In the genomic region with DNA sequence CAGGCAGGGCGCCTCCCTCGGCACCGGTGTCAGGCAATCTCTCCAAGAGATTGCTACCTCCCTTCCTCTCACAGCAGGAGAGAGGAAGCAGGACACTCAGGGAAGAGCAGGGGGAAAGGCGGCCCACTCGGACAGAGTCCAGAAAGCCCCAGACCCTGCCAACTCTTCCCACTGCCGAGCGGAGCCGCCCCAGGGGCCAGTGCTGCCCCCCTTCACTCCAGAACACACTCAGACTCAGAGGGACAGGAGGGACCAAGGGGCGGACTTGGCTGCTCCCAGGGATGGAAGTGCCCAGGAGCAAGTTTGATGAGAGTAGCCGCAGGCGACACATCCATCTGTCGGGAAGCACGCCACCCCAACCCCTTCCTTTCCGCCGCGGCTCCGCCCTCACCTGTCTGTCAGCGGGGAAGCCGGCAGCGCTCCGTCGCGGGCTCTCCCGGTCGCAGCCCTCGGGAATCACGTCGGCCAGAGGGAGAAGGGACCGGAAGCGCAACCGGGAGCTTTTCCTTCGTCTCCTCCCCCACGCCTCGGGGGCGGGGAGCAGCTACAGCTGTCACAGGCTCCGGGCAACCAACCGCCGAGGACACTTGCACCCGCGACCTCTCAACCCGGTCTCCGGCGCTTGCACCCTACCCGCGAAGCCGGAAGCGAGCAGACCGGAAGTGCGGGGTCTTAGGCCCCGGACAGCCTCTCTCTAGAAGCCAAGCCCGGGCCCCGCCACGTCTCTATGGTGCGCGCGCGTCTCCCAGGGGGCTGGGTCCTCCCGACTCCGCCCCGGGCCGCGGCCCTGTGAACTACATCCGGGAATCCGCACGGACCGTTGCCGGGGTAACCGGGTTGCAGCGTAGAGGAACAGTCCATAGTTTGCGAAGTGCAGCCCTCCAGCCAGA, we compare ENCODE assay signal across 7 mouse cellular contexts. TPM values are rescaled to one million over a fixed set of nuclear protein-coding genes. Genes with fewer than 3 reads are reported as not detected.
DNase-seq lines count a peak whose midpoint lies in the region; ATAC-seq and TF ChIP-seq lines count a peak whose summit lies in the region.

A gene (minus strand): TSS at position 603 of the 890 bp plus-strand sequence.

- DNase-seq in adrenal gland, adult 8-10 months = peak; percentile 97
- peak; percentile 99 for DNase-seq in embryo, embryonic 9.5 days (ENCODE audit: extremely low spot score)
- DNase-seq in gonadal fat pad, adult 2 months (ENCODE audit: low read depth) = no peak
- DNase-seq in left cerebral cortex, postnatal 4 days = peak; percentile 99

- H3K4me1 ChIP-seq in intestine, postnatal 0 days (replicated peaks; ENCODE audit: control insufficient read depth, insufficient read depth, low read length) = peaks cover 11% of the 10 kb centered on the region; the same call in 1 of the 2 replicates
- H3K4me1 ChIP-seq in midbrain, embryonic 12.5 days = peaks cover 25% of the 10 kb centered on the region
- peaks cover 13% of the 10 kb centered on the region for H3K4me1 ChIP-seq in small intestine, adult 2 months (ENCODE audit: control insufficient read depth, insufficient read depth, insufficient read length, low read length)

- peak within 1 kb of the TSS; percentile 92 for H3K27ac ChIP-seq in intestine, postnatal 0 days (ENCODE audit: low read depth, low read length)
- peak within 1 kb of the TSS; percentile 91 for H3K27ac ChIP-seq in midbrain, embryonic 12.5 days (replicated peaks)
- H3K27ac ChIP-seq in small intestine, adult 2 months (ENCODE audit: insufficient read depth, low read depth, low read length) = peak within 1 kb of the TSS; percentile 66

- no peaks in the 10 kb centered on the region for H3K9me3 ChIP-seq in intestine, postnatal 0 days (ENCODE audit: control insufficient read depth)
- no peaks in the 10 kb centered on the region for H3K9me3 ChIP-seq in midbrain, embryonic 12.5 days

- WGBS in intestine, postnatal 0 days = under 1% methylated on average over 62 of the region's 70 CpGs
- WGBS in midbrain, embryonic 12.5 days = under 1% methylated on average over 69 of the region's 70 CpGs
- under 1% methylated on average over 70 of the region's 70 CpGs for WGBS in small intestine, adult 2 months

- TF ChIP-seq CTCF in intestine, postnatal 0 days (IDR thresholded peaks at IDR 0.05; ENCODE audit: low read depth) = no peak; the same call in 1 of the 2 replicates
- no peak for TF ChIP-seq CTCF in small intestine, adult 2 months (IDR thresholded peaks at IDR 0.05; ENCODE audit: extremely low read depth, insufficient read length, insufficient replicate concordance, low read depth, low read length)

- no peaks in the 10 kb centered on the region for H3K27me3 ChIP-seq in intestine, postnatal 0 days (replicated peaks; ENCODE audit: control insufficient read depth, insufficient read depth, low read length)
- H3K27me3 ChIP-seq in midbrain, embryonic 12.5 days = no peaks in the 10 kb centered on the region
- no peaks in the 10 kb centered on the region for H3K27me3 ChIP-seq in small intestine, adult 2 months (ENCODE audit: control insufficient read depth, insufficient read depth, low read length)

- no peak; the same call in 1 of the 2 replicates for TF ChIP-seq POLR2A in small intestine, adult 2 months (IDR thresholded peaks at IDR 0.05; ENCODE audit: low read depth, low read length)

- peak within 1 kb of the TSS; percentile 79 for H3K4me3 ChIP-seq in intestine, postnatal 0 days (ENCODE audit: low read depth, low read length)
- peak within 1 kb of the TSS; percentile 76 for H3K4me3 ChIP-seq in midbrain, embryonic 12.5 days
- peak within 1 kb of the TSS; percentile 87 for H3K4me3 ChIP-seq in small intestine, adult 2 months (ENCODE audit: low read depth, low read length)

- H3K9ac ChIP-seq in intestine, postnatal 0 days (ENCODE audit: low read depth, low read length) = peak within 1 kb of the TSS; percentile 67
- peak within 1 kb of the TSS; percentile 79 for H3K9ac ChIP-seq in midbrain, embryonic 12.5 days (replicated peaks)

- intact Hi-C loops in left cerebral cortex, postnatal 4 days (cut with DNase I) = no loop called here

- H3K4me2 ChIP-seq in intestine, postnatal 0 days (replicated peaks; ENCODE audit: low read depth) = peak within 1 kb of the TSS; percentile 75
- peak within 1 kb of the TSS; percentile 65 for H3K4me2 ChIP-seq in midbrain, embryonic 12.5 days (replicated peaks)

- peak; percentile 98 for ATAC-seq in intestine, postnatal 0 days
- peak; percentile 100 for ATAC-seq in midbrain, embryonic 12.5 days (ENCODE audit: low FRiP score, low read depth)

- H3K36me3 ChIP-seq in intestine, postnatal 0 days (ENCODE audit: control insufficient read depth, insufficient read depth) = no peaks in the 10 kb centered on the region
- H3K36me3 ChIP-seq in midbrain, embryonic 12.5 days = no peaks in the 10 kb centered on the region
- H3K36me3 ChIP-seq in small intestine, adult 2 months (ENCODE audit: control insufficient read depth, insufficient read depth, low read length) = no peaks in the 10 kb centered on the region

RNA-seq across cellular contexts. Expression of the gene that starts here (rescaled TPM):
- 10 to 100 TPM; 47.6 to 58.3 (median 54.6) TPM for total RNA-seq in adrenal gland, adult 8-10 months (2022)
- polyA plus RNA-seq in gonadal fat pad, adult 2 months (2012; rRNA removed) = 14.6 and 16.1 TPM in 2 replicates
- polyA plus RNA-seq in intestine, postnatal 0 days (2015; fragmentation: Nextera tagmentation; extraction: Ambion mirVana) = 42.6 and 46.5 TPM in 2 replicates
- total RNA-seq in left cerebral cortex, postnatal 4 days (2021) = 10 to 100 TPM; 14.8 TPM
- polyA plus RNA-seq in midbrain, embryonic 12.5 days (2016; fragmentation: Nextera tagmentation; extraction: Ambion mirVana) = 29.7 and 30.2 TPM in 2 replicates
- polyA plus RNA-seq in small intestine, adult 2 months (2012; rRNA removed) = 4.5 and 5.6 TPM in 2 replicates
